Mouse (Mus musculus) bone marrow macrophage, adult 2 months (primary cell): ENCODE results near the gene Olfr462.

Experiments
- CTCF ChIP-seq: IDR thresholded peaks from 2 replicates; pipeline ENCODE4 v1.5.1; 2012; ENCODE audit warnings: low read depth, mild to moderate bottlenecking, low read length, moderate library complexity
- POLR2A ChIP-seq: IDR thresholded peaks from 2 replicates; pipeline ENCODE4 v1.6.1; 2012; ENCODE audit warnings: mild to moderate bottlenecking, low read depth, low read length, borderline replicate concordance

DNA sequence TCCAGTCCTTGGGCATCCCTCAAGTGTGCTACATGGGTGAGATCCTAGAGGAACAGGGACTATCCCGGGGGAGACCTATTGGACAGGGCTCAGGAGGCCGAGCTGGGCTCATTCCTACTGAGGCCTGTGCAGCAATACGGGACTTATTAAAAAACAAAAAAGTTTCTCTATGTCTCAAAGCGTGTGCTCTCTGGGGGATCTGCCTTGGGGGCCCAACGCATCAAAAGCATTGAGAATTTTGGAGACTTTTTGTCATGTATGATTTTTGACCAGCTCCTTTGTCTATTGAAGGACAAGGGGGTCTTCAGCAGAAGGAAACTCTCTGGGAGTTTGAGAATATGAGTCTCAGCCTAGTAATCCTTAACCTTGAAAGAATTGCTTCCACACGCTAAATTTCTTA lies at the start of gene Olfr462:
- TF ChIP-seq CTCF (no peak), POLR2A (no peak)
